Mouse (Mus musculus) G1E-ER4 (cell line): ENCODE data around the gene Atp7a. TPM values are rescaled to one million over a fixed set of nuclear protein-coding genes. Genes with fewer than 3 reads are reported as not detected.
A peak's percentile ranks its signal among the peaks of the same experiment; 100 is the strongest.

Experiments
- GATA1 ChIP-seq: IDR thresholded peaks from one replicate; pipeline ENCODE4 v1.8.0; 2012; ENCODE audit warnings: low read length, inconsistent platforms
- polyA plus RNA-seq: library from polyadenylated mRNA; stranded (reverse); fragments of >175 nt; gene quantifications from 2 replicates; pipeline ENCODE4 v1.2.3, GENCODE M21; 2012

Atp7a gene
- 0.56 and 0.66 TPM in 2 replicates for polyA plus RNA-seq

DNA sequence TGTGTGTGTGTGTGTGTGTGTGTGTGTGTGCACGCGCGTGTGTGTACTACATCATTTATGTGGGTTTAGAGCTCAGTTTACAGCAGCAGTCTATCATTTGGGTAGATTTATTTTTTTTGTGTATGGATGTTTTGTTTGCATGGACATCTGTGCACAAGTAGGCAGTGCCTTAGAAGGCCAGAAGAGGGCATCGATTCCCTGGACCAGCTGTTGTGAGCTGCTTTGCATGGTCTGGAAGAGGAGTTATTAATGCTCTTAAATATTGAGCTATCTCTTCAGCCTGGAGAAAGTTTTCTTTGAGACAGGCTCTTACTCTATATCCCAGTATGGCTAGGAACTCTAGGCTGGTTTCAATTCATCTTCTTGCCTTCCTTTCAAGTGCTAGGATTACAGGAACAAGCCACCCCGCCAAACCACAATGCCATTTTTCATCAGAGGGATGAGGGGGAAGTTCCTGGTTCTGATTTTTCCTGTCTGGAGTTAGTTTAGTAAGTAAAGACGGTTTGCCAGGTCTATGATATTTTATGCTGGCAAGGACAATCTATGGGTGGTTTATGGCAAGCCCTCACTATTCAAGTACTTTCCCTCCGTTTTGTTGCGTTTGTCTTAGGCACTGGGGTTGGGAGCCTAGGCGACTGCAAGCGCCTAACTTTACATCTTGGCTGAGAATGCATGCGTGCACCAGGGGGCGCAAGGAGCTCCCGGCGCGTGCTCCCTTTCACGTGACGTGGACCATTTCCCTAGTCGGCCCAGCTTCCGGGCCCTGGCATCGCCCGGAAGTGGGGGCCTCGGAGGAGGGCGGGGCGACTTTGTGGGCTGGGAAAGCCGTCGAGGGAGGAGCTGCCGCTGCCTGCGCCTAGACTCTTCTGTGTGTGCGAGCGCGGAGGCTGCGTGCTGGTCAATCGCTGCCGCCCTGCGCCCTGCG, at the start of gene Atp7a:
TSS of gene Atp7a (plus strand) at position 859 of the 925 bp plus-strand sequence.
- TF ChIP-seq GATA1: no peak

DNA sequence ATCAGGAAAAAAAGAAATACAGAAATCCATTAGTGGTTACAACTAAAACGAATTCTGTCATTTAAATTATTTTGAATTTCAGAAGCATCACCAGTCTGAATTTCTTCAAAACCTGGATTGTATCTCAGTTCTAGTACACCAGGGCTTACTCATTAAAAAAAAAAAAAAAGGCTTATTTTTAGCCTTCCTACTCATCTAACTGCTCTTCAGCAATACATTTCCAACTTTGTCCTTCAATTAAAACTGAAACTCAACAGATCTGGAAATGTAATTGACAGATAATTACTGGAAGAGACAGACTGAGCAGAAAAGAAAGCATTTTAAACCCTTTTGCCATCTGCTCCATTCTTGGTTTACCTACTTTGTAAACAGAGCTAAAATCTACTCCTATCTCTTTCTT, 25.5 kb upstream of the Atp7a start:
- TF ChIP-seq GATA1: no peak

DNA sequence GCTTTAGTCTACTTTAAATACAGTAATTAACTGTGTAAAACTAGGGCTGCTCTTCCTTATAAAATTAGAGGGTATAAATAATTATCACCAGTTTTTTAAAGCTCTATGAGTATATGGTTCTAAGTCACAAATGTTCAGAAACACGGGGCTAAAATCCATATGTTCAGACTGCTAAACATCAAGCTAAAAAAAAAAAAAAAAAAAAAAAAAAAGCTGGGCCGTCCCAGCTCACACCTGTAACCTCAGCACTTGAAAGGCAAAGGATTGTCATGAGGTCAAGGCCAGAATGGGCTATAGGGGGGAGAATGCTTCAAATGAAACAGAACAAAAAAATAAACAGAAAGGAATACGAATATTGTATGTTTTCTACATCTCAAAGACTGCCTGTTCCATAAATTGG, 16.3 kb upstream of the Atp7a start:
- no peak for TF ChIP-seq GATA1

GRCm38 (mm10) chrX:106011465-106012159, 15.5 kb upstream of the Atp7a start, which contains the start of gene Magt1:
Magt1 (minus strand) TSS chrX:106011906.
- no peak for TF ChIP-seq GATA1

DNA sequence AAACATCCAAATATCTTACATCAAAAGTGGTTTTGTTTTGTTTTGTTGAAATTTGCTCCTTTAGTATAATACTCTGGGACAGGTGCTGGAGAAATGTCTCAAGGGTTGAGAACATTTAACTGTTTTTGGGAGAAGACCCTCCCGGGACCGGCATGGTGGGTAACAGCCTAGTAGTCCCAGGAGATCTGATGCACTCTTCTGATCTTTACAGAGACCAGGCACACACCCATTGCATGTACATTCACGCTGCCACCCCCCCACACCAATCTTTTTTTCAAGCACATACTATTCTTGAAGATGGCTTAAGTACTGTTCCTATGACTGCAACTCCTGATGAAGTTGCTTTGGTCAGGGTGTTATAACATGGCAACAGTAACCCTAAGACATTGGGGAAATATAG, 14.5 kb upstream of the Atp7a start:
- TF ChIP-seq GATA1: no peak

DNA sequence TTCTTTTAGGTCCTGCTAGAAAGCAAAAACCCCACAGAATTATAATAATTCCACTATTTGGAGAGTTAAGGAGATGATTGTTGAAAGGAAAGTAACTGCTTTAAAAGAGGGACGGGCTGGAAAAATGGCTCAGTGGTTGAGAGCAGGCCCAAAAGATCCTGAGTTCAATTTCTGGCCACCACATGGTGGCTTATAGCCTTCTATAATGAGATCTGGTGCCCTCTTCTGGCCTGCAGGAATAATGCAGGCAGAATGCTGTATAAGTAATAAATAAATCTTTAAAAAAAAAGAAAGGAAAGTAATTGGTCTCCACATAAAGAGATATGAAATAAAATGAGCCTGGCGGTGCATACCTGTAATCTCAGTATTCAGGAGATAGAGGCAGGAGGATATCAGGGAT, 13.9 kb upstream of the Atp7a start:
- TF ChIP-seq GATA1: no peak

DNA sequence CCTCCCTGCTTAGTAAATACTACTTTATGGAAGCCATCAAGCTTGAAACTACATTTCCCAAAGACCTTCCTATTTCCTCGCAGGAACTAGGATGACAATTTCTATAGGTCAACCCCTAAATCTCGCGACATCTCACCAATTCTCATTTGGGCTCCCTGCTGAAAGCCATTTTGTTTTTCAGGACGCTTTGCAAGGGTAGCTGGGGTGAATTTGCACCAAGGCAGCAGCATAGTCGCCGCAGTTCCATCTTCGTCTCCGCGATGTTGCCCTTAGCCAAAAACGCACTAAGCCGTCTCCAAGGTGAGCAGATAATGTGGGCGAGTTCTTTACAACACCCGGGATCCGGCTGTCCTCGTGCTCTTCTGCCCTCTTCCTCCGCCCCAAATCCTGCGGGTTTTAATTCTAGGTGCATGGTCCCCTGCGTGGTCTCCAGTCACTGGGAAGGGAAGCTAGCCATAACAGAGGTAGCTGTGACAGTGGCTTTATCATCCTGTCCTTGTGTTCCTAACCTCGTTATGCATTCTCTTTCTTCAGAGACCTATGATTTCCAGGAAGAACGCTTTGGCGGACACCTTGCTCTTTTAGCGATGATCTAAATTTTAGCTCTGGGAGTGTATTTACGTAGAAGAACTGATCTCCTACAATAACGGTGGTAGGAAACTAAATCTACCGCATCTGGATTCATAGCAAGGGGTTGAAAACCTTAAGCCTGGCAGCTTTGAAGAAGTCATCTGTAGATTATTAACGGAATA, 11.3 kb upstream of the Atp7a start, which contains the start of gene Cox7b:
TSS of gene Cox7b (plus strand) at position 130 of the 752 bp plus-strand sequence.
- no peak for TF ChIP-seq GATA1

GRCm38 (mm10) chrX:106017102-106017501, 10.0 kb upstream of the Atp7a start:
- TF ChIP-seq GATA1: no peak

- no peak for TF ChIP-seq GATA1
These were observed 9.6 kb upstream of the Atp7a start for GRCm38 (mm10) chrX:106017516-106017915.

DNA sequence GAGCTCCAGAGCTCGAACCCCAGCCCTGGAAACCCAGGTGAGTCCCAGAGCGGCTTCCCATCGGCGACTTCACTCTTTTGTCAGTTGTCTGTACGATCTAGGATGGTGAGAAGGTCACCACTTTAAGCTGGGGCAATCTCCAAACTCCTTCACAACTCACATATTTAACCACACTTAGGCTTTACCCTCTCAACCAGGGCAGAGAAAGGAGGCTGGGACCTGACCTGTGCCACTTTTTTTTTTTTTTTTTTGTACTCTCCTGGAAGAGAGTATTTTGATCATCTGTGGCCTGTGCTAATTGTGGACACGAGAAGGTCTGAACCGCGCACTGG, 233 bp downstream of the Atp7a start:
- no peak for TF ChIP-seq GATA1

GRCm38 (mm10) chrX:106030176-106030575, 3.1 kb downstream of the Atp7a start:
- TF ChIP-seq GATA1: no peak

- no peak for TF ChIP-seq GATA1
These were observed 4.0 kb downstream of the Atp7a start for GRCm38 (mm10) chrX:106031124-106031523.

DNA sequence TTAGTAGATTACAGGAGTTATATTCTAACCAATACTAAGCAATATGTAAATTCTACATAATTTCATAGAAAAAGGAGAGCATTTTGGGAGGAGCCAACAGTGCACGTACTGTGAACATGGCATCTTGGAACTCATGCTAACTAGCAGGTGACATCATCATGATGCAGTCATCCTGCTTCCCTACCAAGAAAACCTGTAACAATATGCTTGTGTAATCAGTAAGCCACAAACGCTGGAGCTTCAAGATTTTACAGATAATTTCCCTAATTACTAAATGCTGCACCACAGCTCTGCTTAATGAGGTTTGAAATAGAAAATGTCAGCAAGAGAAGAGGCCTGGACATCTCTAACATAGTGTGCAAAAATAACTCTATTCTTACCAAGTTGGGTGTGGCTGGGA, 8.7 kb downstream of the Atp7a start:
- TF ChIP-seq GATA1: no peak

GRCm38 (mm10) chrX:106037185-106037752, 10.2 kb downstream of the Atp7a start:
- no peak for TF ChIP-seq GATA1

DNA sequence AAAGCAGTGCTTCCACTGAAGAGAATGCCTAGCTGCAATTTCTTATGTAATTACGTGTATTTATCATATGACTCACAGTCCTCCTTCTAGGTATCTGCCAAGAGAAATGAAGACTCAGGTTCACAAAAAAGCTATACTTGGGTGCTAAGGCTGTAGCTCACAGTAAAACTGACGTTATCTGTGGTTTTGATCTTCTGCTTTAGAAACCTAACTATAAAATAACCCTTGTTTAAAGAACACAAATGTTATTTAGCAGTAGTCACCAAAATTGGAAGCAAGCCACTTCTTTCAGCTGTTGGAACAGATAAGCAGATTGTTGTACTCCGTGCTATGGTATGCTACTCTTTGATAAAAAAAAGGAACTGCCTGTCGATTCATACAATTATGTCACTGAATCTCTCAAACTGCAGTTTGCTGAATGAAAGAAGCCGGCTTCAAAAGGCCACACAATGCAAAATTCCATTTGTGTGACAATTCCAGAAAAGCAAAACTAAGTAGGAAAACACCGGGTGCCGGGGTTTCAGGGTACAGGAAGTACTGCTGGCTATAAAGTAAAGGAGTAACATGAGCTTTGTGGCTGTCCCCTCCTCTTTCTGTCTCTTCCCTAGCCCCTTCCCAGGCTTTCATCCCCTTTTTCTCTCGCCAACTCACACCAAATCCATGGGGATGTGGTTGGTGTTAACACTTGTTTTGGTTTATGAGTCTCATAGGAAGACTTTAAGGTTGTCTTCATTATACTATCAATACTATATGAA, 17.0 kb downstream of the Atp7a start:
- peak; percentile 70 for TF ChIP-seq GATA1
